Mouse (Mus musculus) olfactory bulb, adult 2 months (tissue): ENCODE measurements around the gene Sdr9c7. TPM values are rescaled to one million over a fixed set of nuclear protein-coding genes. Genes with fewer than 3 reads are reported as not detected.
"Not testable (repeated sequence)": the region's sequence is repeated elsewhere in the genome, so short reads cannot be mapped to it uniquely, and the experiment has no call there.

Experiments used
- H3K27ac ChIP-seq: fragments of 200-500 bp; 2 replicates; pipeline ENCODE4 v1.5.1; 2012; ENCODE audit warnings: low read depth, low read length; ENCODE audit not compliant: insufficient read depth
- H3K4me1 ChIP-seq: fragments of 200-500 bp; 2 replicates; pipeline ENCODE4 v1.6.1; 2012; ENCODE audit warnings: low read length; ENCODE audit not compliant: control insufficient read depth, insufficient read depth
- H3K4me3 ChIP-seq: fragments of 200-500 bp; 2 replicates; pipeline ENCODE4 v1.5.1; 2012; ENCODE audit warnings: mild to moderate bottlenecking, low read depth, low read length, moderate library complexity; ENCODE audit not compliant: insufficient read depth
- CTCF ChIP-seq: fragments of 200-500 bp; IDR thresholded peaks from 2 replicates; pipeline ENCODE4 v1.5.1; 2012; ENCODE audit warnings: low read depth, mild to moderate bottlenecking, low read length, moderate library complexity; ENCODE audit not compliant: insufficient read depth
- POLR2A ChIP-seq: fragments of 200-500 bp; IDR thresholded peaks from 2 replicates; pipeline ENCODE4 v1.6.1; 2012; ENCODE audit warnings: mild to moderate bottlenecking, low read depth, low read length, moderate library complexity; ENCODE audit not compliant: insufficient read depth
- WGBS: fragments of 180-500 bp; shearing (Covaris S2); methylation state at CpG from one replicate; pipeline ENCODE4 v1.1.7; 2018; 5-methylcytosine and 5-hydroxymethylcytosine counted together
- polyA plus RNA-seq: library from polyadenylated mRNA; stranded (reverse); fragments of >200 nt; gene quantifications from 2 replicates; pipeline ENCODE4 v1.2.4, GENCODE M21; 2012; ENCODE audit warnings: low replicate concordance; ENCODE audit not compliant: missing spikeins, insufficient read depth, insufficient read length

The Sdr9c7 gene
- polyA plus RNA-seq, 1 experiment = not detected

DNA sequence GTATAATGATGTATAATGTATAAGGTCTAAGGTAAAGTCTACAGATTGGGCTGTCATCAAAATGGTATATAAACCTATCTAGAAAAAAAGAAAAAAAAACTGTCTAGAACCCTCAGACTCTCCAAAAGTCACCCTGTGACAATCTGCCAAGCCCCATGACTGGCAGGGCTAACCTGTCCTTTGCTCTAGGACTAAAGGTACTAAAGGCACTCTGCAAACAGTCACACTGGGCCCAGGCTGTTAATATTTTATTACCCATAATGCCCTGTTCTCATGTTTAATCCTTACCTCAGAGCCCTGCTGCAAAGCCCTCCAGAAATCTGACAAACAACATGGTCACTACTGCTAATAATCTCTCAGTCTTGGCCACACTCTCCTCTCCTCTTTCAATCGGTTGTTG is 11.8 kb upstream of the Sdr9c7 start:
- Histone ChIP-seq H3K4me1 (no peaks in the 10 kb centered on the region), H3K4me3 (no peak overlapping the region), H3K27ac (no peak overlapping the region)
- 61% methylated on average over 1 of the region's 1 CpGs for WGBS
- TF ChIP-seq CTCF (no peak), POLR2A (no peak)

DNA sequence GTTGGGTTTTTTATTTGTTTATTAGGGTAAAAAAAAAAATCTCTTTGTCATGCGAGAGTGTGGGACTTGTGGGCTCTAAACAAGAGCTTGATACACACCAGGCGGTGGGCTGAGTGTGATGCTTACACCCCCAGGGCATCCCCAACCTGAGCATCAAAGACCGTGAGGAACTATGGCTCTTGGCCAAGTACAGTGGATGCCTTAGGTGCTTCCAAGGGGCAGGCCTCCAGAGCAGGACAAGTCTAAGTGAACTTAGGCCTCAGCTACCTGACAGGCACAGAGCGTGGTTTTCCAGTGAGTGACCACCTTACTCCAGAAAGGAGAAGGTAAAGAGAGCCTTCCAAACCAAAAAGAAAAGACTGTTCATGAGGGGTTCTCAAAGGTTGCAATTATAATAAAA is 11.3 kb upstream of the Sdr9c7 start:
- H3K27ac ChIP-seq = no peak overlapping the region
- H3K4me1 ChIP-seq = no peaks in the 10 kb centered on the region
- TF ChIP-seq POLR2A (no peak), CTCF (no peak)
- no peak overlapping the region for H3K4me3 ChIP-seq
- WGBS = 85% methylated on average over 4 of the region's 4 CpGs

DNA sequence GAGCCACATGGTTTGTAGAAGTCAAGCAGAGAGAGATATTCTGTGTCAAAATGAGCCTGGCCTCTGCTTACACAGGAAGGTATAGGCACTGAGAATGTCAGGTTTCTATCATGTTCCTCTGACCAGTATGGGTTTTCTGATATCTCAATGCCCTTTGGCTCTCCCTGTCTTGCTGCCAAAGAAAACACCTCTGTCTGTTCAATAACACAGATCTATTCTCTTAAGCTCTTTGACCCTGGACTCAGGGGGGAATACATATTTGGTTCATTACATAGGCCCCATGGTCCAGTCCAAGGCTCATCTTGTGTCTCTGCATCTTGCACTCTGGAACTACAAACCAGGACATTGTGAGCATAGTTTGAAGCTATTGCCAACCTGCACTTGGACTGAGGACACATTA is 9.7 kb upstream of the Sdr9c7 start, which contains the start of gene Rdh7:
Gene Rdh7, minus strand, starts transcription at position 213 of the 400 bp plus-strand sequence.
- no peak within 1 kb of the TSS for H3K27ac ChIP-seq
- no peak for TF ChIP-seq CTCF
- TF ChIP-seq POLR2A = no peak

DNA sequence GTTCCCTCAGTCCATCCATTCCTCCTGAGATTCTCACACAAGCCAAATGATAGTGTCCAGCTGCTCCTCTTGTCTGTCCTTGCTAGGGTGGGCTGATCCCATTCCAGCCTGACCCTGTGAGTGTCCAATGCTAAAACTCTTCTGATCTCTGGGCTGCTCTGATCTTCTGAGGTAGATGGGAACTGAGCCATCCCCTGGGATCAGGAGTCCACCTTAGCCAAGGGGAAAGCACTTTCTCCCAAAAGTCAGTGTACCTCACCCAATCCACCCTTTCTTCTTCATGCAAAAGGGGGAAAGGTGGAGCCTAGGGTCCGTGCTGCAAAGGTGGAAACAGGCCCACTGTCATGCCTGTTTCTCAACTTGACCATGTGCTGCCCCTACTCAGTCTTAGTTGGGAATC is 6.8 kb upstream of the Sdr9c7 start:
- 85% methylated on average over 1 of the region's 1 CpGs for WGBS
- Histone ChIP-seq H3K4me3 (no peak overlapping the region), H3K4me1 (no peaks in the 10 kb centered on the region), H3K27ac (no peak overlapping the region)
- TF ChIP-seq CTCF = no peak
- TF ChIP-seq POLR2A = no peak

More for the DNA sequence above, 9.7 kb upstream of the Sdr9c7 start, which contains the start of gene Rdh7:
- Histone ChIP-seq H3K4me1 (no peaks in the 10 kb centered on the region), H3K4me3 (no peak within 1 kb of the TSS)

DNA sequence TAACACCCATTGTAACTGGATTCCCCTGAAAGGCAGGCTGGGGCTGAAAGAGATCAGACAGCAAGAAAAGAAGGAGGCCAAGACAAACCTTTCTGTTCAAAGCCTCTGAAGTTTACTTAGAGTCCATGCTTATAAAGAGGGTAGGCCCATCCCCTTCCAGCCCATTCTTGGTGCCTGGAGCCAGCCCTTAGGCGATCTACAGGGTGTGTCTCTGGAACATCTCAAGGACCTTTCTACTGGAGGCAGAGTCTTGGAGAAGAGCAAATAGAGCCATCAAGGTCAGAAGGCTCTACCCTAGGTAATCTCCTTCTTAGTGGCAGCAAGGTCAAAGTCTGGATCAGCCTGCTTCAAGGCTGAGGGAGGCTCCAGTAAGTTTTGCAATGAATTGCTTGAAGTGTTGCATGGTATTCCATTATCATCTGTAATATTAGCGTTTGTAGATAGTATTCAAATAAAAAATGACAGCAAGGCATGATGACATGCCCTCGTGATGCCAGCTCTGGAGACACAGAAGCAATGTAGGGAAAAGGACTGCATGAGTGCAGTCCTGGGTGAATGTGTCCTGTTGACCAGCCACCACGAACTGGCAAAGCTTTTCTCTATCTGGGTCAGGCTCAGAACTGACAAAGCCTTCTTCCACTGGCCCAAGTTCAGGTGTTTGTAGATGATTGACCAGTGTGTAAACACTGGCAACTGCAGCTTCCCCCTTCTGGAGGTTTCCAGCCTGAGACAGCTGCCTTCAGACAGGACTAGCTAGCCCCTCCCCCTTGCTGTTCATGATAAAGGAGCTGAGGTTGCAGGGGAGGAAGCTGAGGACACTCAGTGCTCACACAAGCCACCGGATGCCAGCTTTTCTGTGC is 4.9 kb upstream of the Sdr9c7 start:
- not testable (repeated sequence) for H3K27ac ChIP-seq, H3K4me3 ChIP-seq, H3K4me1 ChIP-seq
- WGBS = 70% methylated on average over 5 of the region's 5 CpGs

DNA sequence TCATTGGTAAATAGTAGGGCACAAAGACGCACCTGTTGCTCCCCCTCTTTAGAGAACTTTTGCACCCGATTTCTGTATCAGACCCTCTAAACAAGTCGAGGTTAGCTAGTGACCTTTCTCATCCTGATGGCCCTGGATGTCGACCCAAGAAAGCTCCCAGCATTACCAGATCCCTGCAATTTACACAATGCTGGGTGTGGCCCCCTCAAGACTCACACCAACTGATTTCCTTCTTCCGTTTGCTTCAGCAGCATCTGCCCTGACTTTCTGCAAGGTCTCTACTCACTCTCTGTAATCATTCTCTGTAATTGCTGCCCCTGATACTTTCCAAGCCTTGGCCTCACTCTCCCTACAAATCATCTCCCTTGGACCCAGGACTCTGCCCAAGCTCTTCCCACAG is 1.6 kb upstream of the Sdr9c7 start:
- H3K4me3 ChIP-seq = no peak overlapping the region
- WGBS = 72% methylated on average over 5 of the region's 5 CpGs
- TF ChIP-seq CTCF = no peak
- no peaks in the 10 kb centered on the region for H3K4me1 ChIP-seq
- no peak overlapping the region for H3K27ac ChIP-seq

DNA sequence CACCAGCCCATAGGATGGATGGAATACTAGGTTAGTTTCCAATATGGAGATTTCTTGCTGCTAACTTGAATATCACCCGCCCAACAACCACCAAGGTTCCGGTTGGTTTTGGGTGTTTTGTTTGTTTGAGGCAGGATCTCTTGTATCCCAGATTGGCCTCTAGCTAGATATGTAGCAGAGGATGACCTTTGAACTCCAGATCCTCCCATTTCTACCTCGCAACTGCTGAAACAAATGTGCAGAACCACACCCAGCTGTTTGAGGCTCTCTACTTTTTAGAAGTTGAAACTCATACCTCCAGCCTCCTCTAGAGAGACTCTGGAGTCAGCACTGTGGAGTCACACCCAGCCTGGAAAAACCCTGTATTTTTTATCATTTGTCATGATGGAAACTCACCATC is 812 bp upstream of the Sdr9c7 start:
- 91% methylated on average over 3 of the region's 3 CpGs for WGBS
- H3K4me3 ChIP-seq = no peak overlapping the region
- no peak for TF ChIP-seq CTCF
- TF ChIP-seq POLR2A = no peak
- no peaks in the 10 kb centered on the region for H3K4me1 ChIP-seq
- no peak overlapping the region for H3K27ac ChIP-seq

DNA sequence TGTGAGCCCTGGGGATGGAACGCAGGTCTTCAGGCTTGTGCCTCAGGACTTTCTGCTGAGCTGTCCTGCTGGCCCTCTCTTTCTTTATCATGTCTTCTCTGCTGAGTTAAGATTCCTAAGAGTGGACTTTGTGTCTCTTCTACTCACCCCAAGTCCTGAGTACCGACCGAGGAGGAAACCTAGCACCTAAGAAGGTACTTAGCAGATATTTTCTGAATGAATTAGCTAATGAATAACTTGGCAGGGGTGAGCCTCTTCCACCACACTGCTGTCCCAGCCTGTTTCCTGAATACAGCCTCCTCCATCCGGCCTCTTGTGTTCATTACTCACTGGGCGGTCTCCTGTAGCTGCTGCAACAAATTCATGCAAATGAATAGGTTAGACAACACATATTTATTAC is 1.5 kb downstream of the Sdr9c7 start:
- no peak overlapping the region for H3K27ac ChIP-seq
- TF ChIP-seq CTCF = no peak
- TF ChIP-seq POLR2A = no peak
- WGBS = 65% methylated on average over 5 of the region's 5 CpGs
- peaks cover under 1% of the 10 kb centered on the region for H3K4me1 ChIP-seq
- no peak overlapping the region for H3K4me3 ChIP-seq

DNA sequence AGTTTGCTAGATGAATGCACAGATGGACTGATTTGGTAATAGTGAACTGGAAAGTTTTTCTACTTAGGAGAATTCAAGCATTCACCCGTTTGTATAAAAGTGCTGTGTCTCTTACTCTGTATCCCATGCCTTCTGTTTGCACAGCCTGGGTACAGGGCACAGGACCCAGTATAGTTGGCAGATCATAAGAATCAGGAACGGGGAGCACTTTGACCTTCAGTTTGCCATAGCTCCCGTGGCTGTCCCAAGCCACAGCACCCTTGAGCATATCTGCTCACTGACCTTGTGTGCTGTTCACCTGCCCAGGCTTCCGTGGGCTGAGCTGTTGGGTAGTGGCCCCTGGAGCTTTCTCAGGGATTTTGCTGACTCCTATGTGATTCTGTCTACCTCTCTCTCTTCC is 3.4 kb downstream of the Sdr9c7 start:
- Histone ChIP-seq H3K4me1 (peaks cover 5% of the 10 kb centered on the region), H3K27ac (no peak overlapping the region), H3K4me3 (no peak overlapping the region)
- TF ChIP-seq POLR2A (no peak), CTCF (no peak)
- WGBS = 84% methylated on average over 4 of the region's 4 CpGs

DNA sequence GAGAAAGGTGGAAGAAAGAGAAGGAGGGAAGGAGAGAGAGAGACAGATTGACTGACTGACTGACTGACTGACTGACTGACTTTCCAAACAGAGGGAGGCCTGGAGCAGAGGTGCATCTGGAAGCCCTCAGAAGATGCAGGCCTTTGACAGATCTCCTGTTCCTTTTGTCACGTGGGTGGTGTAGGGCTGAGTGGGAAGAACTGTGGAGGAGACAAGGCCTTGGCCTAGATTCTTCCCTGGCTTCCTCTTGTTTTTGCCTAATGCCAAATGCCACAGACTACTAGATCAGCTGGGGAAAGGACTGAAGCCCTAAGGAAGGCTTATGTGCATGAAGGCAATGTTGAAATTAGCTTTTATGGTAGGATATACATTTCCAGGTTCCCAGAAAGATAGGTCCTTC is 4.8 kb downstream of the Sdr9c7 start:
- TF ChIP-seq CTCF = no peak
- TF ChIP-seq POLR2A = no peak
- Histone ChIP-seq H3K4me1 (peaks cover 5% of the 10 kb centered on the region), H3K27ac (no peak overlapping the region), H3K4me3 (no peak overlapping the region)
- 69% methylated on average over 1 of the region's 1 CpGs for WGBS
